Mouse (Mus musculus): ENCODE measurements around the gene Rpp30.

Gene Rpp30

DNA sequence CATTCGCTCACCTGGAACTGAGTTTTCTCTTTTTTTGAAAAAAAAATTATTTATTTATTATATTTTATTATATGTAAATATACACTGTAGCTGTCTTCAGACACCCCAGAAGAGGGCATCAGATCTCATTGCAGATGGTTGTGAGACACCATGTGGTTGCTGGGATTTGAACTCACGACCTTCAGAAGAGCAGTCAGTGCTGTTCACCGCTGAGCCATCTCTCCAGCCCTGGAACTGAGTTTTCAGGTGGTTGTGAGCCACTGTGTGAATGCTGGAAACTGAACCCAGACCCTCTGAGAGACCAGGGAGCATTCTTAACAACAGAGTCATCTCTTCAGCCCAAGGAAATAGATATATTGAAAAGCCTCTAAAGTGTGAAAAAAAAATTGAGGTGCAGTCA lies 44.9 kb downstream of the Rpp30 start:
- DNase-seq (ENCODE audit: extremely low read depth, low read depth): no peak

DNA sequence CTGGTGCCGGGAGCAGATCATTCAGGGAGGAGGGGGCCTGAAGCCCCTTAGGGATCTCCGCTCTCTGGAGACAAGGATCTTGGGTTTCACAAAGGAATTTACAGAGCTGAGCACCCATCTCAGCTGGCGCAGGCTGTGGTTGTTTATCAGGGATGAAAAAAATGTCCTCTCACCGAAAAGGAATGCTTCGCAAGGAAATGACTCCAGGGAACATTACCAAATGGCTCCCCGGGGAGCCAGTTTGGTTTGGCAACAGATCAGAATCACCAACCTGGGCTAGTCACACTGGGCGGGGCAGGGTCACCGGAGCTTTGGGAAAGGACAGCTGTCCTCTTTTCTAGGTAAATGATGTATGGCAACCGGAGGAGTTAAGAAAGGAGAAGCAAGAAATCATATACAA lies 45.7 kb downstream of the Rpp30 start:
- DNase-seq (ENCODE audit: extremely low read depth, low read depth): no peak

DNA sequence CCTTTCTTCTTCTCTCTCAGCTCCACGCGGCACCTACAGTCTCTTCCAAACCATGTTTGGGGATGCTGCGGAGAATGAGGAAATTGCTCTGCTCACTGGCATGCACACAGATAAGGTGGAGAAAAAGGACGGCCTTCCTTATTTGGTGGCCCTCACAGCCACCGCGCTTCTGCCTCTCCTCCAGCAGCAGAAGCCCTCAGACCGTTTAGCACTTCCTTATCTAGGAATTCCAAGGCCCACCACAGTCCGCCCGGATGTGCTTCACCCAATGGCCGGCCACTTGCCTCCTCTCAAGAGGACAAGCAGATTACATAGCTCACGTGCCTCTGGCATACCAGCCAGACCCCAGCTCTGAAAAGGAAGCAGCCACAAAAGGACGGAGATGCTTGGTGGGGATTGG lies 46.1 kb downstream of the Rpp30 start:
- peak; percentile 76 for DNase-seq (ENCODE audit: extremely low read depth, low read depth)

DNA sequence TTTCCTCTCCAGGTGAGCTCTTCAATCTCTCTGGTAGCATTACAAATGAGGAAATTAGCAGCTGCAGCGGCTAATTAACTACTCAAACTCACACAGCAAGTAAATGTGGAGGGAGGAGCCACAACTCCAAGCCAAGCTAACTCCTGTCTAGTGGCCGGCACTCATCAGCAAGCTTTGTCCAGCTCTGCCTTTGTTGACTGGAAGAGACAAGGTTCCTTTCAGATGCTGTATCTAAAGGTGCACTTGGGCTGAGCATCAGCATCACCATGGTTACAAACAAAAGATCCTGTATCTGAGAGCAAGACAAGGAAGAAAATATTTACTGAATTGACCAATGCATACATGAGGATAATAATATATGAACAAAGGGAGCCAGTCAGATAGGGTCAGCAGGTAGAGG lies 46.7 kb downstream of the Rpp30 start:
- DNase-seq (ENCODE audit: extremely low read depth, low read depth): no peak

DNA sequence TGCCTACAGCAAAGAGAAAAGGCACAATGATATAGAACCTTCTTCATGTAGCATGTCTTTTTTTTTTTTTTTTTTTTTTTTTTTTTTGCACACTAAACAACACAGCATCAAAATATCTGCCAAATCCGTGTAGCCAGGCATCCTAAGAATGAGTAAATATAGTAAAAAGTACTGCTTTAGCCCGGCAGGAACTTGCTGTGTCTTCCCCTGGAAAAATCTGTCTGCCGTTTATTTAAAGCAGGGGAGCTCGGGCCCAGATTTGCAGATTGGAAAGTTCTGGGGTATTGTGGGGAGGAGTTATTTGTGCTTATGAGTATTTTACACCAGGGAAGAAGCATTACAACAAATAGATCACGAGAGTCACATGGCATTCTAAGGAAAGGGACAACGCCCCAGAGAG lies 48.5 kb downstream of the Rpp30 start:
- DNase-seq (ENCODE audit: extremely low read depth, low read depth): no peak

DNA sequence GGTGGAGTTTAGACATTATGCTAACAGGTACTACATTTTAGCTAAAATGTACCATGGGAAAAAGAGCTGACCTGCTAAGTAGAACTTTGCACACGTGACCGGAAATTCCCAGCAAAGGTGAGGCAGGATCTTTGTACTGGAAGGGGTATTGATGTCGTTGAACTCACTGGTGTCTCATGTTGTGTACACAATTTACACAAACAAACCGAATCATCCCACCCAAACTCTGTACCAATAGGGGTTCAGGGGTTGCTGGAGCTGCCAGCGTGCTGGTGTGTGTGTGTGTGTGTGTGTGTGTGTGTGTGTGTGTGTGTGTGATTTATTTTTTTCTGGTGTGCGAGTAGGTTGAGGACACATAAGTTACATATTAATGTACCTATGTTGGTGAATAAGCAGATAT lies 49.5 kb downstream of the Rpp30 start:
- DNase-seq (ENCODE audit: extremely low read depth, low read depth): no peak

DNA sequence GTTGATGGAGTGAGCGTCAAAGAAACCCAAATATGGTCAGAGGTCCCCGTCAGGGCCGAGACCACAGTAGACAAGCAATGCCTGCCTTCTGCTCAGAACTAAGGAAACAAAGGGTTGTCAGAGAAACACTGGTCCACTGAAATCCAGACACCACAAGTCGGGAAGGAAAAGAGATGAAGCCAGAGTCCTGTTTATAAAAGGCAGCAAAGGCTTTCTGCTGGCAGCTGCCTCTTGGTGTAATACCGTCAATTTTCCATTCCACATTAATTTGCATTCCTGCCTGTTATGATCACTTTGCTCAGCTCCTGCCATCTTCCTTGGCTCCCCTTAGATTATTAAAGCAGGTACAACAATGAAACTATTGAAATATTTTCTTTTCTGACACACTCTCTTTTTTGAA lies 50.2 kb downstream of the Rpp30 start:
- DNase-seq (ENCODE audit: extremely low read depth, low read depth): no peak

DNA sequence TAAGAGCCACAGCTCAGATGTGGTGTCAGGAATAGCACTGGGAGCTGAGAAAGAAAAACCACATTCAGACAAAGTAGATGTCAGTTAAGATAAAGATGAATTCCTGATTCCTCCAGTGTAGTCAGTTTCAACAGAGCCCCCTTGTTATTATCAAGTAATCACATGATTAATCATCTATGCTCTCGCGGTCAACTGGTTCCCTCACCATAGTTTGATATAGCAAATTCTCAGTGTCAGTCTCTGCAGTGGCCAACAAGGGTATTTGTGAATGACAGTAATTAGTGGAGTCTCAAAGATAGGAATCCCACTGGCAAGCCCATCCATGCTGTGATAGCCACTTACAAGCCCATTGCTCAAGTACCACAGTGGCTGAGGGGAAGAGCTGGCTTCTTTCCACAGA lies 60.1 kb downstream of the Rpp30 start:
- no peak for DNase-seq (ENCODE audit: extremely low read depth, low read depth)

DNA sequence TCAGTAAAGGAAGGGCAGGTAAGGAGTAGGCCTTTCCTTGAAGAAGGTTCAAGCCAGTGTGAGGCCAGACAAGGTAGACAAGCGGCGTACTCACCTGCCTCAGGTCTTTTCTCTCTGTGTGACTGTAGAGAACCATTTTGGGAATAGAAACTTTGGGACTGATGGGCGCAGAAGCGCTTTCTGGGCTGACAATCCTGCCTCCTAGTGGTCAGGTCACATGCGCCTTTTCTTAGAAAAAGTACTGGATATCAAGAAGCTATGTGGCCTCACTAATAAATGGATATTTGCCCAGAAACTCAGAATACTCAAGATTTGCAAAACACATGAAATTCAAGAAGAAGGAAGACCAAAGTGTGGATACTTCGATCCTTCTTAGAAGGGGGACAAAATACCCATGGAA lies 65.1 kb downstream of the Rpp30 start:
- no peak for DNase-seq (ENCODE audit: extremely low read depth, low read depth)

DNA sequence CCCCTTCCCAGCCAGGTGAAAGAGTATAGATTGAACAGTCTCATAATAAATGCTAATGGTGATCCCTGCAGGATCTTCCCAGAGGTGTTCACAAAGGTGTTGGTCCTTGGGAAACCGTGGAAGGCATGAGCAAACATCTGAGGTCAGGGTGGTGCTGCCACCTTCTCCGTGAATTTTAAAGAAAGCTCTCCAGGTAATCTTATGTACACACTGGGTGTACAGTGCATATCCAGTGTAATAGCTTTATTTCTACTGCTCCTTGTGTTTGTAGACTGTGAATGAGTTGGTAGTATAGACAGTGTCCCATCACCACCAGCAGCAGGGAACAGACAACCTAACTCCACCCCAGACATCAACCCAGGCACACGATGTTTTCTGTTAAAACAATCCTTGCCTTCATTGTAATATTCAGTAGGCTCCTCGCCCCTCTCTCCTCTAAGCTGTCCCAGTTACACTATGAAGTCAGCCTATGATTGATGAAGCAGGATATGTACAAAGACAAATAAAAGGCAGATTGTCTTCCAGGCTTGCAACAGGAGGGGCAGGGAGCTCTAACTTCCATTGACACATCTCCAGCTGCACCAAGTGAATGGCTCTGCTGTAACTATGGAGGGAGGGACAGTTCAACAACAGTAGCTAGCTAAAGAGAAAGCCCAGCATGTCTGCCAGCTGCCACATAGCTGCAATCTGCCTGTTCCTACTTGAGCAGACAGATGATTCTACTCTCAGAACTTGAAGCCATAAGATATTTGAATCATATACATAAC lies 66.9 kb downstream of the Rpp30 start:
- no peak for DNase-seq (ENCODE audit: extremely low read depth, low read depth)
